Mouse (Mus musculus) testis, adult 2 months (tissue): ENCODE data around the gene Chd6.

Source experiments
- CTCF ChIP-seq: fragments of 200-500 bp; IDR thresholded peaks from 2 replicates; pipeline ENCODE4 v1.5.1; 2012; ENCODE audit warnings: low read depth, mild to moderate bottlenecking, inconsistent platforms, low read length, moderate library complexity; ENCODE audit not compliant: control insufficient read depth, insufficient read depth, insufficient replicate concordance
- POLR2A ChIP-seq: fragments of 200-500 bp; IDR thresholded peaks from 2 replicates; pipeline ENCODE4 v1.6.1; 2012; ENCODE audit warnings: low read depth, mild to moderate bottlenecking, inconsistent platforms, low read length, moderate library complexity; ENCODE audit not compliant: control insufficient read depth

DNA sequence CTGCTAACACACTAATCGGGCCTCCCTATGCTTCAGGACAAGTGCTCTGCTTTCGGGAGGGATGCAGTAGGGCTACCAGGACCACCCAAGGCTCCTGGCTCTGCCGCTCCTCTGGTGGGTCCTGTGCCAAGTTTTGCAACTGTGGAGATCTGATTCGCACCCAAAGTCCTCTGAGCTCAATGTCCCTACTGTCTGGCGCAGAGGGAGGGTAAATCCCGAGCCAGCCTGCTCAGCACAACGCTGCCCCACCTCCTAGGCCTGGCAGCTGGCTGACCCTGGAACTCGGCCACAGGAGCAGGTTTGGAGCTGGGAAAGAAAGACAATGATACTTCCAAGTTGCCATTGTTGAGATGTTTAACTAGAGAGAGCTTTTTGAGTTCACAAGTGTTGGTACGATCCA lies 183.7 kb downstream of the Chd6 start:
- TF ChIP-seq POLR2A = no peak
- no peak for TF ChIP-seq CTCF
